Mouse (Mus musculus): ENCODE measurements around the gene Pdgfb. TPM values are rescaled to one million over a fixed set of nuclear protein-coding genes. Genes with fewer than 3 reads are reported as not detected.

The Pdgfb gene
- polyA plus RNA-seq, 2 experiments = 0.71 to 1.5 TPM

DNA sequence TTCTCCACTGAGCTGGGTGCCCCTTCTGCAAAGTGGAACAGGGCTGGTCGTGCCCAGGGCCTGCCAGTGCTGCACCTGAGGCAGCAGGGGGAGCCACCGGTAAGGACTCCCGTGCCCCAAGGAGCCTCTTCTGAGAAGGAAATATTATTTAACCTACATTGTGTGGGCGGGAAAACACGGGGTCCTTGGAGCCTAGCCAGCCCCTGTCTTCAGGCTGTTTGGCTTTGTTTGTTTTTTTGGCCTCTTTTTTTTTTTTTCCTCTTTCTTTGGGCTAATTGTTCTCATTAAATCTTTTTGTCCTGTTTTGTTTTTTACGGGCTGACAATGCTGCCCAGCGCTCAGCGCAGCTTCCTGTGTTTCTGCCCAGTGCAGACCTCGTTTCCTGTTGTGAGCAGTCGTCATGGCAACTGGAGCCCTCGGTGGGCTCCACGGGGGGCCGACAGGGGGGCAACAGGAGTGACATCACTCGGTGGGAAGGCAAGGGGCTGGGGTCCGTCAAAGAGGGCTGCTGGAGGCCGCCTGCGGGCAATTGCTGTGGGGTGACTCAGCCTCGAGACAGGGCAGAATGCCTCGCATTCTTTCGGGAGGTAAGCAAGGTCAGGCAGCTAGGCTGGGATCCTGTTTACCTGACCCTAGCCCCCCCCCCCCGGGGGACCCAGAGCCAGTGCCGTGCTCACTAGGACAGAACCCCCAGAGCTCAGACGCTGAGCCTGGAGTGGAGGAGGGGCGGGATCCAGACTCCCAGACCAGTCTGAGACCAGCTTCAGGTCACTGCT is 64.3 kb downstream of the Pdgfb start:
- WGBS (ENCODE audit: insufficient replicate concordance) = 4% methylated on average over 24 of the region's 24 CpGs
- H3K9ac ChIP-seq (replicated peaks) = no peak overlapping the region
- DNase-seq (ENCODE audit: low read depth in 3 of 3, low spot score in 3 of 3) = no peak
- H3K4me2 ChIP-seq (ENCODE audit: low read depth) = peak overlapping the region; percentile 53
- TF ChIP-seq CTCF (IDR thresholded peaks at IDR 0.05; ENCODE audit: low read depth) (peak; percentile 64), EP300 (IDR thresholded peaks at IDR 0.05; ENCODE audit: low read depth) (no peak)
- no peaks in the 10 kb centered on the region for H3K36me3 ChIP-seq (replicated peaks; ENCODE audit: control insufficient read depth, insufficient read depth, low read depth)
- no peak overlapping the region for H3K27ac ChIP-seq
- 0 out of 2 replicates have a peak, but pooled peaks have one; percentile 21 for ATAC-seq (ENCODE audit: insufficient read depth)
- no peaks in the 10 kb centered on the region for H3K9me3 ChIP-seq (ENCODE audit: control insufficient read depth, low read length)
- H3K27me3 ChIP-seq (ENCODE audit: control insufficient read depth, insufficient read depth, low read length) = no peaks in the 10 kb centered on the region; the same call in 1 of the 2 replicates
- no peaks in the 10 kb centered on the region; a peak in 1 of 4 replicates for H3K4me1 ChIP-seq (replicated peaks; ENCODE audit: control insufficient read depth in 2 of 2, insufficient read depth in 2 of 2, low read length in 1 of 2)
- H3K4me3 ChIP-seq (ENCODE audit: insufficient read depth in 1 of 2, low read depth in 2 of 2, low read length in 2 of 2) = no peak overlapping the region

- no peak for TF ChIP-seq CTCF (IDR thresholded peaks at IDR 0.05; ENCODE audit: low read depth)
- TF ChIP-seq EP300 (IDR thresholded peaks at IDR 0.05; ENCODE audit: low read depth) = no peak
- 59% methylated on average over 6 of the region's 6 CpGs for WGBS (ENCODE audit: insufficient replicate concordance)
- Histone ChIP-seq H3K9me3 (ENCODE audit: control insufficient read depth, low read length) (no peaks in the 10 kb centered on the region), H3K4me3 (ENCODE audit: insufficient read depth in 1 of 2, low read depth in 2 of 2, low read length in 2 of 2) (no peak overlapping the region), H3K27ac (no peak overlapping the region), H3K27me3 (ENCODE audit: control insufficient read depth, insufficient read depth, low read length) (no peaks in the 10 kb centered on the region; the same call in 1 of the 2 replicates), H3K9ac (replicated peaks) (no peak overlapping the region), H3K36me3 (replicated peaks; ENCODE audit: control insufficient read depth, insufficient read depth, low read depth) (no peaks in the 10 kb centered on the region), H3K4me1 (replicated peaks; ENCODE audit: control insufficient read depth in 2 of 2, insufficient read depth in 2 of 2, low read length in 1 of 2) (no peaks in the 10 kb centered on the region; a peak in 1 of 4 replicates), H3K4me2 (ENCODE audit: low read depth) (no peak overlapping the region)
- no peak for ATAC-seq (ENCODE audit: insufficient read depth)
- no peak for DNase-seq (ENCODE audit: low read depth in 3 of 3, low spot score in 3 of 3)
Observed at GRCm38 (mm10) chr15:79947681-79948080, 67.1 kb downstream of the Pdgfb start.

DNA sequence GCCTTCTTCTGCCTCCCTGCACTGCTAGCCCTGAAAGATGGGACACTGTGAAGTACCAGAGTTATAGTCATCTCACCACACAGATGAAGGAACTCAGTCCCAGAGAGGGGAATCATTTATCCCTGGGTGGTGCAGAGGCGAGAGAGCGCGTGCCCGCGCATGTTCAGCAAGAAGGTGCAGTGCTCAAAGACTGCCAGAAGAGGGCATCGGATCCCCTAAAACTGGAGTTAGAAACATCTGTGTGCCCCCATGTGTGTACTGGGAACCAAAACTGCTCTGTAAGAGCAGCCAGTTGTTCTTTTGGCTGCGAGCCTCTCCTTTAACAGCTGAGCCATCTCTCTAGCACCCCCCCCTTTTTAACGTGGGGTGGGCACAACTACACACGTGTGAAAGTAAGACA is 68.0 kb downstream of the Pdgfb start:
- Histone ChIP-seq H3K27me3 (ENCODE audit: control insufficient read depth, insufficient read depth, low read length) (no peaks in the 10 kb centered on the region; the same call in 1 of the 2 replicates), H3K4me3 (ENCODE audit: insufficient read depth in 1 of 2, low read depth in 2 of 2, low read length in 2 of 2) (no peak overlapping the region), H3K4me2 (ENCODE audit: low read depth) (no peak overlapping the region), H3K4me1 (replicated peaks; ENCODE audit: control insufficient read depth in 2 of 2, insufficient read depth in 2 of 2, low read length in 1 of 2) (no peaks in the 10 kb centered on the region), H3K9ac (replicated peaks) (no peak overlapping the region), H3K9me3 (ENCODE audit: control insufficient read depth, low read length) (no peaks in the 10 kb centered on the region), H3K36me3 (replicated peaks; ENCODE audit: control insufficient read depth, insufficient read depth, low read depth) (no peaks in the 10 kb centered on the region), H3K27ac (no peak overlapping the region)
- no peak for ATAC-seq (ENCODE audit: insufficient read depth)
- WGBS (ENCODE audit: insufficient replicate concordance) = 61% methylated on average over 9 of the region's 9 CpGs
- TF ChIP-seq CTCF (IDR thresholded peaks at IDR 0.05; ENCODE audit: low read depth) (peak; percentile 67), EP300 (IDR thresholded peaks at IDR 0.05; ENCODE audit: low read depth) (no peak)
- no peak for DNase-seq (ENCODE audit: low read depth in 3 of 3, low spot score in 3 of 3)

DNA sequence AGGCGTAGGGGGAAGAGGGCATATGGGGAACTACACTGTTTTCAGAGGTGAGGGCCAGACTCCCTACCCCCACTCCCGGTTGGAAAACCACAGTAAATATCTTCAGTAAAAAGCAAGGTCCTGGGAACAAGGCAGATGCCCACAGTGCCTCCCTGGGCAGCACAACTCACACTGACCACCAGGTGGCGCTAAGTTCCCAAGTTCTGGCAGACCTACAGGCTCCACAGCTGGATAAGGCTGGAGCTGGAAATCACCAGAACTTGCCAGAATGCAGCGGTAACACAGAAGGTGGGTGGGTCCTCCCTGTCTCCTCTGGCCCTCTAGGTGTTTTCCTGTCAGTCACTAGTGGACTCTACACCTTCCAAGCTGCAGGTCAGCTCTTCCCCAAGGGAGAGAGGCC is 68.8 kb downstream of the Pdgfb start:
- peak; percentile 66 to 73 (median 68) for DNase-seq (ENCODE audit: low read depth in 3 of 3, low spot score in 3 of 3)

More for the DNA sequence above, 68.8 kb downstream of the Pdgfb start:
- Histone ChIP-seq H3K9me3 (ENCODE audit: control insufficient read depth, low read length) (no peaks in the 10 kb centered on the region), H3K27me3 (ENCODE audit: control insufficient read depth, insufficient read depth, low read length) (no peaks in the 10 kb centered on the region; the same call in 1 of the 2 replicates), H3K36me3 (replicated peaks; ENCODE audit: control insufficient read depth, insufficient read depth, low read depth) (no peaks in the 10 kb centered on the region), H3K4me3 (ENCODE audit: insufficient read depth in 1 of 2, low read depth in 2 of 2, low read length in 2 of 2) (no peak overlapping the region), H3K4me1 (replicated peaks; ENCODE audit: control insufficient read depth in 2 of 2, insufficient read depth in 2 of 2, low read length in 1 of 2) (no peaks in the 10 kb centered on the region), H3K27ac (no peak overlapping the region), H3K4me2 (ENCODE audit: low read depth) (no peak overlapping the region), H3K9ac (replicated peaks) (no peak overlapping the region)
- WGBS (ENCODE audit: insufficient replicate concordance) = 8% methylated on average over 4 of the region's 4 CpGs
- ATAC-seq (ENCODE audit: insufficient read depth) = peak; percentile 56; the same call in 1 of the 2 replicates
- TF ChIP-seq CTCF (IDR thresholded peaks at IDR 0.05; ENCODE audit: low read depth) (peak; percentile 99), EP300 (IDR thresholded peaks at IDR 0.05; ENCODE audit: low read depth) (no peak)

Small RNAs within 50 kb of the gene (microRNA-seq; reads per million reads assigned to microRNA genes)
- 2.5 reads per million for gene Mir7213

Other genes with a start within 250 kb of the Pdgfb start
- gene Dnal4, start 237.1 kb downstream of the Pdgfb start, polyA plus RNA-seq (2012; rRNA removed) = 5.5 TPM in 2 replicates
- 6.3 and 6.8 TPM in 2 replicates for gene Dnal4, start 237.1 kb downstream of the Pdgfb start, polyA plus RNA-seq (2014; fragmentation: Nextera tagmentation; extraction: Ambion mirVana)
- gene Nptxr, start 210.2 kb downstream of the Pdgfb start, polyA plus RNA-seq (2012; rRNA removed) = 0.09 and 0.13 TPM in 2 replicates
- gene Nptxr, start 210.2 kb downstream of the Pdgfb start, polyA plus RNA-seq (2014; fragmentation: Nextera tagmentation; extraction: Ambion mirVana) = 0.11 TPM in 1 of 2 replicates, not detected in the other
- not detected in 2 replicates for gene Npcd, start 180.7 kb downstream of the Pdgfb start, polyA plus RNA-seq (2012; rRNA removed)
- 0.08 TPM in 1 of 2 replicates, not detected in the other for gene Npcd, start 180.7 kb downstream of the Pdgfb start, polyA plus RNA-seq (2014; fragmentation: Nextera tagmentation; extraction: Ambion mirVana)
- 7.2 and 7.7 TPM in 2 replicates for gene Cbx6, start 180.3 kb downstream of the Pdgfb start, polyA plus RNA-seq (2012; rRNA removed)
- 2.9 and 3.7 TPM in 2 replicates for gene Cbx6, start 180.3 kb downstream of the Pdgfb start, polyA plus RNA-seq (2014; fragmentation: Nextera tagmentation; extraction: Ambion mirVana)
- gene Apobec3, start 123.3 kb downstream of the Pdgfb start, polyA plus RNA-seq (2012; rRNA removed) = 23.5 and 29.8 TPM in 2 replicates
- gene Apobec3, start 123.3 kb downstream of the Pdgfb start, polyA plus RNA-seq (2014; fragmentation: Nextera tagmentation; extraction: Ambion mirVana) = 34.3 and 35.9 TPM in 2 replicates
- 2.5 and 2.6 TPM in 2 replicates for gene Cbx7, start 43.9 kb downstream of the Pdgfb start, polyA plus RNA-seq (2012; rRNA removed)
- gene Cbx7, start 43.9 kb downstream of the Pdgfb start, polyA plus RNA-seq (2014; fragmentation: Nextera tagmentation; extraction: Ambion mirVana) = 0.62 and 1.3 TPM in 2 replicates
- gene Syngr1, start 76.4 kb upstream of the Pdgfb start, polyA plus RNA-seq (2012; rRNA removed) = 10.4 and 12.0 TPM in 2 replicates
- 14.4 and 17.3 TPM in 2 replicates for gene Syngr1, start 76.4 kb upstream of the Pdgfb start, polyA plus RNA-seq (2014; fragmentation: Nextera tagmentation; extraction: Ambion mirVana)
- gene Rpl3, start 76.9 kb upstream of the Pdgfb start, polyA plus RNA-seq (2012; rRNA removed) = 530 and 765 TPM in 2 replicates
- gene Rpl3, start 76.9 kb upstream of the Pdgfb start, polyA plus RNA-seq (2014; fragmentation: Nextera tagmentation; extraction: Ambion mirVana) = 774 and 804 TPM in 2 replicates
- 11.2 and 11.9 TPM in 2 replicates for gene Tab1, start 118.2 kb upstream of the Pdgfb start, polyA plus RNA-seq (2012; rRNA removed)
- 9.4 and 10.8 TPM in 2 replicates for gene Tab1, start 118.2 kb upstream of the Pdgfb start, polyA plus RNA-seq (2014; fragmentation: Nextera tagmentation; extraction: Ambion mirVana)
- gene Mgat3, start 158.7 kb upstream of the Pdgfb start, polyA plus RNA-seq (2012; rRNA removed) = 0.95 and 1.0 TPM in 2 replicates
- gene Mgat3, start 158.7 kb upstream of the Pdgfb start, polyA plus RNA-seq (2014; fragmentation: Nextera tagmentation; extraction: Ambion mirVana) = 0.33 and 0.45 TPM in 2 replicates
- 4.3 and 4.8 TPM in 2 replicates for gene Mief1, start 219.0 kb upstream of the Pdgfb start, polyA plus RNA-seq (2012; rRNA removed)
- 13.3 and 14.5 TPM in 2 replicates for gene Mief1, start 219.0 kb upstream of the Pdgfb start, polyA plus RNA-seq (2014; fragmentation: Nextera tagmentation; extraction: Ambion mirVana)
- gene AC140267.1, start 220.9 kb upstream of the Pdgfb start, polyA plus RNA-seq (2012; rRNA removed) = not detected in 2 replicates
- not detected in 2 replicates for gene AC140267.1, start 220.9 kb upstream of the Pdgfb start, polyA plus RNA-seq (2014; fragmentation: Nextera tagmentation; extraction: Ambion mirVana)
- gene Atf4, start 240.2 kb upstream of the Pdgfb start, polyA plus RNA-seq (2012; rRNA removed) = 146 and 246 TPM in 2 replicates
- 108 and 129 TPM in 2 replicates for gene Atf4, start 240.2 kb upstream of the Pdgfb start, polyA plus RNA-seq (2014; fragmentation: Nextera tagmentation; extraction: Ambion mirVana)
- 16.2 and 25.6 TPM in 2 replicates for gene Rps19bp1, start 249.3 kb upstream of the Pdgfb start, polyA plus RNA-seq (2012; rRNA removed)
- 30.0 and 32.9 TPM in 2 replicates for gene Rps19bp1, start 249.3 kb upstream of the Pdgfb start, polyA plus RNA-seq (2014; fragmentation: Nextera tagmentation; extraction: Ambion mirVana)